Mouse (Mus musculus) telencephalon, adult 2 months (tissue): ENCODE data around the gene Ccdc157.

Experiments used
- DNase-seq: peaks from one replicate; pipeline ENCODE4 v3.0.0-alpha.2; 2011; ENCODE audit warnings: low read depth, low spot score

The Ccdc157 gene

DNA sequence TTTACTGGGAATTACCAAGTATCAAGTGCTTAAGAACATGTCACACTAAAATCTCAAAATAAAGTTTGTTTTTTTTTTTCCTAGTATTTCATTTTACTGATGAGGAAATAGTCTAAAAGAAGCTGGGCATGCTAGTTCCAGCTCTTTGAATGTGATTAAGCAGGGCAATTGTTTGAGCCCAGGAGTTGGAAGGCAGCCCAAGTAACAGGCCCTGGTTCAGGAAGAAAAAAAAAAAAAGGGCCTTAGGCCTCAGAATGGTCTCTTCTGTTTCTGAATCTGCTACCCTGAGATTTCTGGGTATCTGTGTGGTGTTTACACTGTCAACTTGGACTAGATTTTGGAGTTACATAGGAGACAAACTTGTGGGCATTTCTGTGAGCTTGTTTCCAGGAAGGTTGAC lies 23.4 kb upstream of the Ccdc157 start:
- DNase-seq, result no peak

DNA sequence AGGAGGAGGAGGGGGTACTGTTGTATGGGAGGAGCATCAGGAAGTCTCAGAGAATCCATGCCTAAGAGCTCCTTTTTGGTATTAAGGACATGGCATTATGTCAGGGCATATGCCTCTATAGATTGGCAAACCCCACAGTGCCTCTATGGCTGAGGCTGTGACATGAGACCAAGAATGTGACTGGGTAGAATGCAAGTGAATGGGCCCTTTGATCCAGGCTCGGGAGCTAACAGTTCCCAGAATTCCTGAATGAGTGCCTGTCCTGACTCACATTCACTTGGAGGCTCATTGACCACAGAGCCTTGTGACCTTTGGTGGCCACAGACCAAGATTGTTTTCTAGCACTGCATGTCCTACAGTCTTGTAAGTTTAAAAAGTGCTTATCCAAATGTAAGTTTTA lies 22.0 kb upstream of the Ccdc157 start:
- no peak for DNase-seq

DNA sequence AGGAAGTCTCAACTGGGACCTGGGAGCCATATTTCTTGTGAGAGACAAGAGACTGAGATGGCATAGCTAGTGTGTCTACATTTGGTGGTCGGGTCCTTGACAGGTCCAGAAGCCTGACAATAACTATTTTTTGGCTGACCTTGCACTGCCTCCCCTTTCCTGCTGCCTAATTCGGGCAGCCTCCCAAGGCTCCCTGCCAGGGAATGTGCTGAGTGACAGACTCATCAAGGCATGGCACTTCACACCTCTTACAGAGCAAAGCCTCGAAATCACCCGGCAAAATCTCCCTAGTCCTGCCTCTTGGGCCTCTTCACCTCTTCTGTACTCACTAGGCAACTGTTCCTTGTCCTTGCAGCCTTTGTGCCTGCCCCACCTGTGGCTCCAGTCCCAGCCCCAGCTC lies 17.6 kb upstream of the Ccdc157 start:
- DNase-seq, result no peak

DNA sequence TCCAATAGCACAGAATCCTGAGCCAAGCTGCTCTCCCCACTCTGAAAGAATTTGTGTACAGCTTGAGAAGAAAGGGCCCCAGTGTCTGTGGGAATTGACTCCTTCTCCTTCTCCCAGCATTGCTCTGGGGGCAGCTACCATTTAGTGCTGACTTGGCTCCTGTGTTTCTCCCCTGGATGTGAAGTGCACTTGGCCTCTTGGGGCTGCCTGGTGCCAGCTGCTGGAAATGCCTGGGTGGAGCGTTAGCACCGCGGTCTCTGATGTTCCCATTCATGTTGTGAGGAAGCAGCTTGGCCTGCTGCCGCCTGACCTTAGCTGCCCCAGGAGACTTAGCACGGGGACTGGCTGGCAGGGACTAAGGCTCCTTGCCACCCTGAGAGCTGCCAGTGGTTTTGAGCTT lies 14.5 kb upstream of the Ccdc157 start:
- DNase-seq, result no peak

DNA sequence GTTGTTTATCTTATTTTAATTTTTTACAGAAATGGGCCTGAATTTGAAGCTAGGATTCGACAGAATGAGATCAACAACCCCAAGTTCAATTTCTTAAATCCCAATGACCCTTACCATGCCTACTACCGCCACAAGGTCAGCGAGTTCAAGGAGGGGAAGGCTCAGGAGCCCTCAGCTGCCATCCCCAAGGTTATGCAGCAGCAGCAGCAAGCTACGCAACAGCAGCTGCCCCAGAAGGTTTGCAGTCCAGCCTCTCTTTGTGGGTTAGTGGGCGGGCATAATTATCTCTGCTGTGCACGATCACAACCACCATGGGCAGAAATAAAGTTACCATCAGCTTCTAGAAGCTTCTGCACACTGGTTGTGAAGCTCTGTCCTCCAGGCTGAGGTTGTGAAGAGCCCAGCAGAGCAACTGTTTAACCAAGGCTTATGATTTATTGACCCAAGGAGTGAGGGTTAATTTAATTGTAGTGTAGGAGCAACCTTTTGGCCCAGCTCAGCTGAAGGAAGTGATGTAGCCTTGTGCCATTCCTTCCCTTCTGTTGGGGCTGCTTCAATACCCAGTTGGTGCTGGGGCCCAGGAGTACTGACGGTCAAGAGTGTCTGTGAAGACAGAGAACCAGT lies 6.5 kb upstream of the Ccdc157 start:
- no peak for DNase-seq

DNA sequence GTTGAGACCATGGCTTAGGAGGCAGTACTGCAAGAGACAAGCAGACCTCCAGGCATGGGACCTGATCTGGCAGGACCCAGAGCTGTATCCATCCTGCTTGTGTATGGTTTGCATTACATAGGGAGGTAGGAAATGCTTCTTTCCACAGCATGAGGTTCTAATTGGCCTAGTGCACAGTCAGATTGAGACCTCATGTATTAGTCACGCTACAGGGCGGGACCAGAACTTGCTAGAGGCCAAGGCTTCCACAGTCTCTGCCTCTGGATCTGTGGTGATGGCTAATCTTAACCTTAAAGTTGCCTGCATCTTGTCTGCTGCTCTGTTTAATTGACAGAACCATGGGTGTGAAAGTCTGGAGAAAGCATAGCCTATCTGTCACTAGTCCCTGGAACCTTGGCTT lies 4.6 kb upstream of the Ccdc157 start:
- DNase-seq, result no peak

DNA sequence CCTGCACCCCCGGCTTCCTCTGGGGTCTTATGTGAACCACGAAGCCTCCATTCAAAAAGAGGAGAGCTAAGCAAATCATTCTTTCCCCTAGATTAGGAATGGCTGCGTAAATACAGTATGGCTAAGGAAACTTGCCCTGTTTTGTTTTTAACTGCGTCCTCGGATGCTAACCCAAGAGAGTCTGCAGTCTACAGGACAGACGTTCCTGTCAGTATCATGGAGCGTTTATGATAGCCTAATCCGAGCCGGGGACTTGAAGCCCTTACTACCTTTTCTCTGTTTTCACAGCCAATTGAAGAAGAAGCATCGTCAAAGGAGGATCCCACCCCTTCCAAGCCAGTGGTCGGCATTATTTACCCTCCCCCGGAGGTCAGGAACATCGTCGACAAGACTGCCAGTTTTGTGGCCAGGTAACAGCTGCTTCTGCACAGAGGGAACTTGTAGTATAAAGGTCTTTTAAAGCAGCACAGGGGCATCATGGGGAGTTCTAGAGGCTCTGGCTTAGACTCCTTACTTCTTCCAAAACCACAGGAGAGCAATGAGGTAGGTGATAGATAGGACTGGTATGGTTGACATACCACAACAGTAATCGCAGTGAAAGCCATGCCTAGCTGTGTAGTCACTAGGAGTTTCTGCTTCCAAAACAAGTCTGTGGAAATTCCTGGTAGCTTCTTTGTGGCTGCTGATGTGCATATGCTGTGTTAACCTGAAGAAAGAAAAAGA lies 826 bp upstream of the Ccdc157 start:
- DNase-seq, result no peak

DNA sequence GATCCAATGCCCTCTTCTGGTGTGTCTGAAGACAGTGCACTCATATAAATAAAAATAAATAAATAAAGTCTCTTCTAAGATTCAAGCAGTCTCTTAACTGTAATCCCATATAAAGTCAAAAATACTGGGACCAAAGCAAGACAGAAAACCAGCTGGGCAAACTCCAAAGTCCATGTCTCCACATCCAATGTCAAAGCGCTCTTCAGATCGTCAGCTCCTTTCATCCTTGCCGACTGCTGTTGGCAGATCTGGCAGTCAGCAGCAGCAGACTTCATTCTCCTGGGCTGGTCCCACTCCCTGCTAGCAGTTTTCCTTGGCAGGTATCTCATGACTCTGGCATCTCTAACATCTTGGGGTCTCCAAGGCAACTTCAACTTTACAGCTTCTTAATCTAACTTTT lies 1.4 kb downstream of the Ccdc157 start:
- no peak for DNase-seq

DNA sequence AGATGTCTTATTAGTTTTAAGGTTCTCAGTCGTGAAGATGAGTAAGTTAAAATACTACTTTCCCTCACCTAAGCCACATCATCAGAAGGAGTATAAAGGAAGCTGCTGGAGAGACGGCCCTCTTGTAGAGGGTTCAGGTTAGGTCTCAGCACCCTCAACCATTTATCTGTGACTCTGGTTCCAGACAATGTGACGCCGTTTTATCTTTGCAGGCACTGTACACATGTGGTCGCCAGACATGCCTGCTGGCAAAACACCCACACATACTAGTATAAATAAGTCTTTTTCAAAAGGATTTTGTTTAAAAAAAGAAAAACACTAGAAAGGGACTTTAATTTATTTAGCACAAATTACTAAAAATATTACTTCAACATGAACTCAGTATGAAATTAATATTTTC lies 4.5 kb downstream of the Ccdc157 start:
- DNase-seq, result no peak

DNA sequence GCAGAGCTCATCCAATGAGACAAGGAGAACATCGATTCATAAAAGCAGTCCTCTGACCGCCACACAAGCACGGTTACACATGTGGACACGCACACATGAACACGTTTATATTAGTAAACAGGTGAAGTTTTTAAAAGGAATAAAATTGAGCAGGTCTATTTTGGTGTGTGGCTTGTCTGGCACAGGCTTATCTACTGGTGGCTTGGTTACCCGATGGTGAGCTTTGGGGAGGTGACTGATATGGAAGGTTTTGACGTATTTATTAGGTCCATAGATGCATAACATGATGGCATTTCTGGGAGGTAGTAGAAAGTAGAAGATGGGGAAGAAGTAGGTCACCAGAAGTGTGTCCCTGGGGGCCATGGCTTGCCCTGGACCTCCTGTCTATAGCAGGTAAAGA lies 6.4 kb downstream of the Ccdc157 start:
- no peak for DNase-seq

DNA sequence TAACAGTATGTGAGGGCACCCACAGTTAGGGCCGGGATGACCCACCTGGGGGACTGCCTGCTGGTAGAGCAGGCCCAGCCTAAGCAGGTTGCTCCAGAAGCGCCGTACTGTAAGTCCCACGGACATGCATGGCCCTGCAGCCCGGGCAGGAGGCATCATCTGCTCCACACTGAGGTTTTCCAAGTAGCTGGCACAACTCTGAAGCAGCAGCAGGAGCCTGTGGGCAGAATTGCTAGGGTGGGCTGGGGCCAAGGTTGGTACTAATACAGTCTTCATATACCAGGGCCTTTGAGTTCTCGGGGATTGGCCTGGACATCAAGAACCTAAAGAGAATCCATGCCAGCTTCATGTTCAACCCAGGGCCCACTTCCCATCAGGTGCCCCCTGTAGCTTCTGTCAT lies 10.2 kb downstream of the Ccdc157 start:
- DNase-seq, result no peak

DNA sequence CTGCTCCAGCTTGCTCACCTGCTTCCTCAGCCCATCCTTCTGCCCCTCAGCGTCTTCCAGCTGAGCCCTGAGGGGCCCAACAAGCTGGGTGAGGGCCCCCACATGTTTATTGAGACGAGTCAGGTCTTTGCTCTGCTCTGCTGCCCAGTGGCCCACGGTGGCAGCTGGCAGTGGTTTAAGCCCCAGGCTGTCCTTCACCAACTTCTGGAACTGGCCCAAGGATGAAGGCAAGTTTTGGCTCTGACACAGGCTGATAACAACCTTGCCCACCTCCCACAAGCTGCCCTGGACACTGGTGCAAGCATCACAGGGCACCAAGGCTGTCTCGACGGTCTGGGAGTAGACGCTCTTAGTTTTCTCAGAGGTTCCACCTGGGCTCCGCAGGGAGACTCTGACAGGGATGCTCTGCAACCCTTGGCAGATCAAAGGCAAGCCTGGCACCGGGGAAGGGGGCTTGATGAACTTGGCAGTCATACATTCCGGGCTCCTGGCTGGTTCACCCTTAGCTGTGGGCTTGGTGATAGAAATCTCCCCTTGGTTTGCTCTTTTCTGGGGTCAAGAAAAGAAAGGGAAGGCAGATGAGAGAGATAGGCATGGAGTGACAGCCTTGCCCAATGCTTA lies 11.4 kb downstream of the Ccdc157 start:
- no peak for DNase-seq

DNA sequence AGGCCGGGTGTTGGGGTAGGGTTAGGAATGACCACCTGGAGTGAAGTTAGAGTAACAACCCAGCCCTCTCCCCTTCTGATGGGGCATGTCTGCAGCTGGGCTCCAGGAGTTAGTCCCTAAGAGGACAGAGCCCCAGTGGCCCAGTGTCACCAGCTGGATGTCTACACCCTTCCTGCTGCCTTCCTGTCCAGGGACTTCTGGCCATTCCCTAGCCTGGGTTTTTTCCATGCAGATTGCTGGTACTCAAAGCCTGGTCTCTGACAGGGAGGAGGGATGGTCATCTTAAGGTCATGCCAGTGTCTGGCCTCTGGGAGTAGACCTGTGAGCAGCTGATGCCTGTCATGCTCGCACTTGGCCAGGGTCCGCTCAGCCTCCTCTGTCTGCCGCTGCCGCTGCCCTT lies 12.0 kb downstream of the Ccdc157 start:
- no peak for DNase-seq

DNA sequence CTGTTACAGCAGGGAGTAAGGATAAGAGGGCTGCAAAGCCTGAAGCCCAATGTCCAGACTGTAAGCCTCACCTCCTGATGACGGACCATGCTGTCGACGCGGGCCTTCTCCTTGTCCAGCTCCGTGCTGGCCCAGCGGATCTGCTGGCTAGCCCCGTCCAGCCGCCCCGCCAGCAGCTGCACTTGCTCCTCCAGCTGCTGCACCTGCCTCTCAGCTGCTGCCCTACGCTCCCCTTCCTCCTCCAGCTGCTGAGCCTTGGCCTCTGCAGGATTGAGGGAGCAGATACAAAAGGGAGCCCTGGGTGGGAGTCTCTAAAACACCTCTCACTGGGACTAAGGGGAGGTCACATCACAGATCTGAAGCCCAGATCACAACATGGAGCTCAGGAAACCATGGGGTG lies 13.0 kb downstream of the Ccdc157 start:
- DNase-seq, result no peak

DNA sequence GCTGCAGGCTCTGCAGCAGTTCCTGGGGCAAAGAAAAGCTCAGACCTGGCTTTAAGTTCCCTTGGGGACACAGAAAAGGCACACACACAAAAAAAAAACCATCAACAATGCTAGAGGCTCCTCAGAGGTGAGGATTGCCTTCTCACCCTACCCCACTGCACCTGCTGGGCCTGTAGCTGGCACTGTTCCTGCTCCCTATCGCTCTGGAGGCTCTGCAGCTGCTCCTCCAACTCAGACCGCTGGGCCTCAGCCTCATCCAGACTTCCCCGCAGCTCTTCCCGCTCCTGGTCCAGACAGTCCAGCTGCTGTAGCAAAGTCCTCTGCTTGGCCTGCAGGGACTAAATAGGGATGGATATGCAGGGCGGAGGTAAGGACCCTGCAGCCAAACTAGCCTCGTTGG lies 13.7 kb downstream of the Ccdc157 start:
- DNase-seq, result no peak

DNA sequence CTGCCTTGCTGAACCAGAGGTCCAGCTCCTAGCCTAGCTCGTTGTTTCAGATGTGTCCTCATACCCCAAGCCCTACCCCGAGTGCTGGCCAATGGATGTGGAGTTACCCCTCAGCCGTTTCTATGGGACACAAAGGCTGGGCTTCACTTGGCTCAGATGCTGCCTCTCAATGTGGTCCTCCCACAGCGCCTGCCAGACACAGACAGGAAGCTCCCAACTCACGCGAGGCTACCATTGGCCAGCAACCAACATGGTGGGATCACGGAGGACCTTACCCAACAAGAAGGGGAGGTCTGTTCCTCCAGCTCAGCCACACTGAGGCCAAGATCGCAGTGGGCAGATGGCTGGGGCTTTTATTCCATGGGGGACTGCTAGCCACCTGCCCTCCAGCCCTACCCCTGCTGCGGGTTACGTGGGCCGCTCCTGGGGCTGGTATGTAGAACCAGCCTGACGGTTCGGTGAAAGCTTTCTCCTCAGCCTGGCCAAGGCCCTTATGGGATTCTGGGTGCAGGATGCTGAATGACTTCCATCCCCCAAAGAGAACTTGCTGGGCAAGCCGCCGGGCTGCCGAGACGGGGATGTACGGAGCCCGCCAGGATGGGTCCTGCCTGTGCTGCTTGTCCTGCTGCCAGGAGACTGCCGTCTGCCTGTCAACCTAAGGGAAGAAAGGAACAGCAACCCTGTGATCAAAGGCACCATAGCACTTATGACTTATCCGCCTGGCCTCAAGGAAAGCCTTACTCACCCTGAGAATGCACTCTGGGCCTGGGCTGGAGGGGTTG lies 16.6 kb downstream of the Ccdc157 start:
- DNase-seq, result no peak

DNA sequence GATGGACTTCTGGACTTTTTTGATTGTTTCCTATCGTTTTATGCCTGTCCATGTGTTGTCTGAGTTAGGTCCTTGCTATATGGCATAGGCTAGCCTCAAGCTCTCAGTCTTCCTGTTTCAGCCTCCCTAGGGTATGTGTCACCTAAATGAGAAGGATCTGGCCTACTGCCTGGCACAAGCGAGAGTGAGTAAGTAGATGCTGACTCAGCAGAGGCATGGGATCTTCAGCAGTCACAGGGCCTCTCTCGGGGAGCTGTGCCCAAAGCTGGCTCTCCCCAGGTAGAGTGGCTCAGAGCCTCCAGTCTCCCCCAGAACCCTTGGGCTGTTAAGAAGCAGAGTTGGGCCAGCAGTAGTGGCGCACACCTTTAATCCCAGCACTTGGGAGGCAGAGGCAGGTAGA lies 17.7 kb downstream of the Ccdc157 start:
- DNase-seq, result no peak

DNA sequence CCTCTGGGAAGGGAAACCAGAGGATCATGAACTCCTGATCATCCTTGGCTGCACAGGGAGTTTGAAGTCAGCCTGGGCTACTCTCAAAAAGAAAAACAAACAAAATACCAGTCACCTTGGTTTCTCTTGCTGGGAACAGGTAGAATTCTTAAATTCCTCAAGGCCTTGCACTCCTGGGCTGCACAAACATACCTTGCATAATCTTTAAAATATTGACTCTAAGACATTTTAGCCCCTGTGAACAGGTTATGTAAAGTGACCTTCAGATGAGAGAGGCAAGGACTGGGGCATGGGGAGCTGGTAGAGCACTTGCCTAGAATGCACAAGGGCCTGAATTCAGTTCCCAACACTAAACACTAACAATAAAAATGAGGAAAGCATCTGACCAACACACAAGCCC lies 18.6 kb downstream of the Ccdc157 start:
- no peak for DNase-seq

DNA sequence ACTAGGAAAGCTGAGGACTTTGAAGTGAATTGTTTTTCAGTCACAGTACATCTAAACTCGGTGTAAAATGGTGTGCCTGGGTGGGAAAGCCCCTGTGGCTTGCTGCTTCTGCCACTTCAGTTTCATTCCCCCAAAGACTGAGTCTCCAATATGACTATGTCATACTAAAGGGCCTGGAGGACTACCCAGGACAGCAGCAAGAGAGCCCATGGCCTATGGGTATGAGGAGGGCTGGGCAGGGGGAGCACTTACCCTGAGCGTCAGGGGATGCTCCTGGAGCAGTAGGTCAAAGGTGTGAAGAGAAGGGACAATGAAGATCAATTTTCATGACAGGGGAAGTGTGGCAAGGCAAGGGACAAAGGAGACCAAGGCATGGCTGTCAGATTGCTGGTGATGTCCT lies 21.1 kb downstream of the Ccdc157 start:
- DNase-seq, result no peak

DNA sequence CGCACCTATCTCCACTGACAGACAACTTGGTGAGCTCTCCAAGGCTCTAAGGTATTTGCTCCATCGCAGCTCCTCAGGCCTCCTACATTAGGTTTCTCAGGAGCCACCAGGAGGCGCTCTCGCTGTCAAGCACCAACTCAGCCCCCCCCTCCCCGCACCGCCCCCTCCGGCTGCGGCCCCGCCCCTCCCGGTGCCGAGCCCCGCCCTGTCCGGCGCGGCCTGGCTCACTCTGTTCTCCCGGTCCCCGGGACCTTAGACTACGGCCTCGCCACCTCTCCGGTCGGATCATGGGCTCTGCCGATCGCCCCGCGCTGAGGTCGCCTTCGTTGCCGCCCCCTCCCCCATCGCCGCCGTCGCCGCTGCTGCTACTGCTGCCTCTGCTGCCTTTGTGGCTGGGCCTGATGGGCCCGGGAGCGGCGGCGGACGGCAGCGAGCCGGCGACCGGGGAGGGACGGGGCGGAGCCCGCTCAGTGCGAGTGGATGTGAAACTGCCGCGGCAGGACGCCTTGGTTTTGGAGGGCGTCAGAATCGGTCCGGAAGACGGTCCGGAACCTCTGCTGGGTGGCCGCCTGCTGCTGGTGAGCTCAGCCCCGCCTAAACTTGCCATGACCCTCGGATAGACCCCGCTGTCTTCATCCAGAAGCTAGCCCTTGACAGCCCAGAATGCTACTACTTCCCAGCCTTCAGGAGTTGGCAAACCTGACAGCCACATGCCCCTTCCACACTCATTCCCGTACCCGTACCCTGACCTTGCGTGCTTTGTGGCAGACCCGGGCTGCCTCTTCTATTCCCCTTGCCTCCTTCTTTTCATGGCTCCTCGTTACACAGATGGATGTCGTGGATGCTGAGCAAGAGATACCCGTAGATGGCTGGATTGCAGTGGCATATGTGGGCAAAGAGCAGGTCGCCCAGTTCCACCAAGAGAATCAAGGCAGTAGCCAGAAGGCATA lies 24.8 kb downstream of the Ccdc157 start, which contains the start of gene Rnf215:
Gene Rnf215, plus strand, starts transcription at position 217 of the 950 bp plus-strand sequence.
- peak; percentile 86 for DNase-seq

DNA sequence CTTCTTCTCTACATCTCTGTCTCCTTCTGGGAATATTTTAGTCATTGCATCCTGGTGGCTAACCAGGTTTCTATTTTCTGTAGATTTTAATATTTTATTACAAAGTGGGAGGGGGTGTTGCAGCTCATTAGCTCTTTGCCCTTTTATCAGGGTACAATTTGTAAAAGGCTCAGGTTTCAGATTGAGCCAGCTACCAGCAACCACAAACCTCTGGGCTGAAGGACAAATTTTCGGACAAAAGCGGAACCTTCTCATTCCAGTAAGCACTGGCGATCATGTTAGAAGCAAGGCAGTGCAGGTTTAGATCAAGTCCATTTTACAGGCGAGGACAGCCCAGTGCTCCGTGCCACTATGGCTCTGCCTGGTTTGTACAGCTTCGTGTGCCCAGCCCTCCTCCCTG lies 25.7 kb downstream of the Ccdc157 start:
- DNase-seq, result no peak
